Mouse (Mus musculus): ENCODE measurements around the gene Sfrp2.

Gene Sfrp2

GRCm38 (mm10) chr3:83765871-83766725 lies at the start of gene Sfrp2:
TSS of gene Sfrp2 (plus strand) at chr3:83766321.
- WGBS: 1% methylated on average over 82 of the region's 82 CpGs

- whole genome bisulfite sequencing: 55% methylated on average over 7 of the region's 7 CpGs
Measured at GRCm38 (mm10) chr3:83717643-83718231, 48.4 kb upstream of the Sfrp2 start.

- 74% methylated on average over 4 of the region's 4 CpGs for WGBS
Measured at GRCm38 (mm10) chr3:83718662-83719061, 47.5 kb upstream of the Sfrp2 start.

- WGBS: 66% methylated on average over 3 of the region's 3 CpGs
Measured at GRCm38 (mm10) chr3:83728223-83728622, 37.9 kb upstream of the Sfrp2 start.

GRCm38 (mm10) chr3:83728675-83729390 lies 37.3 kb upstream of the Sfrp2 start:
- WGBS: 93% methylated on average over 9 of the region's 9 CpGs

GRCm38 (mm10) chr3:83733985-83734384 lies 32.1 kb upstream of the Sfrp2 start:
- WGBS: 96% methylated on average over 8 of the region's 8 CpGs

GRCm38 (mm10) chr3:83736980-83737379 lies 29.1 kb upstream of the Sfrp2 start:
- 97% methylated on average over 4 of the region's 4 CpGs for WGBS

- 70% methylated on average over 2 of the region's 2 CpGs for WGBS
Measured at GRCm38 (mm10) chr3:83740246-83740645, 25.9 kb upstream of the Sfrp2 start.

- 86% methylated on average over 4 of the region's 4 CpGs for WGBS
Measured at GRCm38 (mm10) chr3:83747276-83747675, 18.8 kb upstream of the Sfrp2 start.

DNA sequence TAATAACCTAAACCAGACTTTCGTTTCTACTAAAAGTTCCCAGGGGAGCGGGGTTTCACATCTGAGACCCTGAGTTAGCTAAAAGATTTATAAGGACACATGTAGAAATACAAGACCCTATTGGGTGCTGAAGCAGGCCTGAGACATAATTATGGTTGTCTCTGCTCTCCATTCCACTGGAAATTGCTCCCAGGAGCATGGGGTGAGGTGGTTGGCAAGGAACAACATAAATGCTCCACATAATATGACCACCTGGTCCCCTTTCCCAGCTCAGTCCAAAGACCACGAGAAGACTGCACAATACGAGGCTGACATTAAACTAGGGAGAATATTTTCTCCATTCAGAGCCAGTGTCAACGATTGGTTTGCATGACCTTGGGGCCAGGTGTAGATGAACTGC lies 18.2 kb upstream of the Sfrp2 start:
- 94% methylated on average over 5 of the region's 5 CpGs for WGBS

DNA sequence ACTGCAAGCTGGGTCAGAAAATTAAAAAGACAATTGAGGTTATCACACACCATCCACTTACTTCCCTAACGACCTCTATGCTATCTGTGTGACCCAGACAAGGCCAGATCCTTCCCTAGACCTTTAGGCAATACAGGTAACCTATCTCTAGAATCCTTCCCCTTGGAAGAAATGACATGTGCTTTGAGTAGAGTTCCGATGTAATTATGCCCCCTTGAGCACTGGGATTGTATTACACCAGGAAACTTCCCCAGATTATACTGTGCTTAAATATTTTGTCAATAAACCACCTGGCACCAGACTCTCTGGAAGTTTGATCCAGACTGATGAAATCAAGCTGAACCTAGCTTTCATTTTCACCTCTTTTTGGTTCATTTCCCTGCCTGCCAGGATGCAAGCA lies 14.5 kb upstream of the Sfrp2 start:
- 46% methylated on average over 2 of the region's 2 CpGs for WGBS

GRCm38 (mm10) chr3:83752196-83752595 lies 13.9 kb upstream of the Sfrp2 start:
- WGBS: 94% methylated on average over 5 of the region's 5 CpGs

DNA sequence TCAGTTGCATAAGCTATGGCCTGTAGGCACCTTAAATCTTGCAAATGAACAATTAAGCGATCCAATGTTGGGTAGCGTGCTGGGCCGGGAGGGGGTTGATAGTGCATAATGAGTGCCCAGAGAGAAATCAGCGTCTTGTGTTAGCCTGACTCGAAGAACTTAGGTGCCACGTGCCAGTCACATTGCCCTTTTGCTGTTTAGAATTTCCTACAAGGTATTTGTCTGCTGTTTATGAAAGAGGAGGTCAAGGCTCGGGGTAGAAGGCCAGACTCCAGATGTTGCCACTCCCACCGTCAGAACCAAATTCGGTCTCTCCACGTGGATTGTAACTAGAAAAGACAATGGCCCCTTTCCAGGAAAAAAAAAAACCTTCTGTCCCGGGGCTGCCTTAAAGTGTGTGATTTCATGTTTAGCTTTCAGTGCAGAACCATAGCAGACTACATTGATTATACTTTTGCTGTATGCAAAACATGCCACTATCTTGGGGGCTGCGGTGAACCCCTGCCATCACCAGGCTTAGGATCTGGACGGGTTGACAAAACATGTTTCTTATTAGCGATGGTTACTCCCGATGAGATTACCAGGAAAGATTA lies 11.0 kb upstream of the Sfrp2 start:
- 76% methylated on average over 15 of the region's 15 CpGs for WGBS

GRCm38 (mm10) chr3:83755666-83756065 lies 10.5 kb upstream of the Sfrp2 start:
- WGBS: 72% methylated on average over 6 of the region's 6 CpGs

DNA sequence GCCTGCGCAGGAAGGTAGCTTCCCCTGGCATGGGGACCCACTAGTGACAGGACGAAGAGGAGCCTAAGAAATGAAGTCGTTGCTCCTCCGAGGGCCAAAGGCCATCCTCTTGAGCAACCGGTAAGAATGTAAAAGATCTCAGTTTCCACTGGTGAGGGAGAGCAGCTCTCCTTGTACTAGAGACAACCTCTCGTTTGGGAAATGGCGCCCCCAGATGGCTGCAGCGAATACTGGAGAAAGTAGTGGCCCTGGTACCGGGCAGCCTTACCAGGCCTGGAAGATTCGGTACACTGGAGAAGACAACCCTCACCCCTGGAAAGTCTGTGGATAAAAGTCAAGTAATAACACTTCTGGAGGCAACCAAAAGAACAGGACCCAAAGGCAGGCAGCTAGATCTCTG lies 3.8 kb upstream of the Sfrp2 start:
- WGBS: 82% methylated on average over 10 of the region's 10 CpGs

- 15% methylated on average over 40 of the region's 40 CpGs for WGBS
Measured at GRCm38 (mm10) chr3:83763551-83764548, 2.3 kb upstream of the Sfrp2 start.

DNA sequence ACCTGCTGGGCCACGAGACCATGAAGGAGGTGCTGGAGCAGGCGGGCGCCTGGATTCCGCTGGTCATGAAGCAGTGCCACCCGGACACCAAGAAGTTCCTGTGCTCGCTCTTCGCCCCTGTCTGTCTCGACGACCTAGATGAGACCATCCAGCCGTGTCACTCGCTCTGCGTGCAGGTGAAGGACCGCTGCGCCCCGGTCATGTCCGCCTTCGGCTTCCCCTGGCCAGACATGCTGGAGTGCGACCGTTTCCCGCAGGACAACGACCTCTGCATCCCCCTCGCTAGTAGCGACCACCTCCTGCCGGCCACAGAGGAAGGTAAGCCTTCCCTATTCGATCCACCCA lies 577 bp downstream of the Sfrp2 start:
- WGBS: 5% methylated on average over 25 of the region's 25 CpGs

- 33% methylated on average over 10 of the region's 10 CpGs for WGBS
Measured at GRCm38 (mm10) chr3:83767121-83767520, 1.0 kb downstream of the Sfrp2 start.

- whole genome bisulfite sequencing: 69% methylated on average over 11 of the region's 11 CpGs
Measured at GRCm38 (mm10) chr3:83768293-83769035, 2.3 kb downstream of the Sfrp2 start.

- 32% methylated on average over 10 of the region's 10 CpGs for WGBS
Measured at GRCm38 (mm10) chr3:83769036-83769410, 2.9 kb downstream of the Sfrp2 start.
